Mouse (Mus musculus) heart, postnatal 14 days (tissue): ENCODE data around the gene Stip1. TPM values are rescaled to one million over a fixed set of nuclear protein-coding genes. Genes with fewer than 3 reads are reported as not detected.
"Not testable (repeated sequence)": the region's sequence is repeated elsewhere in the genome, so short reads cannot be mapped to it uniquely, and the experiment has no call there.

Source experiments
- DNase-seq, 2 experiments: peaks; one replicate each; pipeline ENCODE4 v3.0.0; 2021 to 2022
- intact Hi-C: fragments of 180-260 bp; cut with DNase I; formaldehyde crosslinking; loops from one replicate; pipeline ENCODE4 v1.15.1; 2025
- total RNA-seq, 2 experiments: library from RNA; stranded (reverse); gene quantifications; 2 replicates each; pipeline ENCODE4 v1.2.3; 2021

Gene Stip1
- total RNA-seq, 2 experiments from 2014 or later, result 84.1 to 107 TPM

DNA sequence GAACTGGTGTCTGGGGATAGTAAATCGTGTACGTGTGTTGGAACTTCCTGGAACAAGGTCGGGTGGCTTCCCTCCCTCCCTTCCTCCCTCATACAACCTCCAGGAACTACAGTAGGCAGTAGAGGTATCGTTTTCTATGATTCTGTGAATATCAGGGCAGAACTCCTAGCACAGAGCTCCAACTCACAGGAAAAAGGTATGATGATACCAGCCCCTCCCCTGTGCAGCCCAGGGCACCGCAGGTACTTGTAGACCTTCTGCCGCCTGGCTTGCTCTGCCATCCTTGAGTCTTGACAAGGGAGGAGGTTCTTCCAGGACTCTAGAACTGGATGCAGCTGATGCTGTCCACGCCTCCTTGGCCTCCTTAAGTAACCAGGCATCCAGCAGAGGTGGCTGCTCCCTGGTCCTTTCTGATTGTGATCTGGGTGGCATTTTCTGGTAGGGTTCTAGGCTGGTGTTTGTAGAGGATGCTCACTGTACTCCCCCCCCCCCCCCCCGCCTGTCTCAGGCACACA lies 27.1 kb upstream of the Stip1 start:
- intact Hi-C loops, result loop anchor here (5.0 to 10.0 kb wide), 3 partner anchors 35 to 368 kb away; partner anchors contain the start of gene Mark2
- no peak for DNase-seq

DNA sequence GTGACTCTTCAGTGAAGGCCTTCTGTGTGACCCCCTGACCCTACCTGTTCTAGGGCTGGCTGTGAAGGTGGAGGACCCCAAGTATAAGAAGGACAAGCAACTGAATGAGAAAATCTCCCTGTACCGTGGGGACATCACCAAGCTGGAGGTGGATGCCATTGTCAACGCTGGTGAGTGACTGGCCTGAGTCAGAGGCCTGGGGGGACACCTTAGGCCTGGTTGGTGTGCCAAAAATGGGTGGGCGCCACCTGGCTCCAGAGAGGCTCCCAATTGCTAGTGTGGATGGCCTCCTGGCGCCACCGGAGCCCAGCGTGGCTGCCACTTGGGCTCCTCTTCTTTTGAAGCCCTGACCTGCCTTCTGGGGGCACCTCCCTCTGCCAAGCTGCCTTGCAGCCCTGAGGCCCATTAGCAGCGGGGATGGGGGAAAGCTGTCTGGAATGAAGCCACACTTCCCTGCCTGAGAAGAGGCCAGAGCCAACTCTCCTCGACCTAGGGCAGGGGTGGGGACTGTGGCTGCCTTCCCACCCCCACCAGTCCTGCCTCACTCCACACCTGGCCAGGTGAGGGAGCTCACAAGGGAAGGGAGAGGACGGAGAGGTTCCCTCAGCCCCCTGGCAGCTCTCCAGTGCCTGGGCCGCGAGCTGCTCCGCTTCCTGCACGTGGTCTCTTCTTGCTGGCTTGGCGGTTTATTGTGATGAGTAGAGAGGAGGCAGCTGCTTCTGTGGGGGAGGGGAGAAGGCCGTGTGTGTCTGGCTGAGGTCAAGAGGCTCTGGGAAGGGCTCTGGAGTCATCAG lies 26.5 kb upstream of the Stip1 start:
- intact Hi-C loops, result loop anchor here (5.0 to 10.0 kb wide), 3 partner anchors 36 to 369 kb away; partner anchors contain the start of gene Mark2
- peak; percentile 35 to 58 for DNase-seq

DNA sequence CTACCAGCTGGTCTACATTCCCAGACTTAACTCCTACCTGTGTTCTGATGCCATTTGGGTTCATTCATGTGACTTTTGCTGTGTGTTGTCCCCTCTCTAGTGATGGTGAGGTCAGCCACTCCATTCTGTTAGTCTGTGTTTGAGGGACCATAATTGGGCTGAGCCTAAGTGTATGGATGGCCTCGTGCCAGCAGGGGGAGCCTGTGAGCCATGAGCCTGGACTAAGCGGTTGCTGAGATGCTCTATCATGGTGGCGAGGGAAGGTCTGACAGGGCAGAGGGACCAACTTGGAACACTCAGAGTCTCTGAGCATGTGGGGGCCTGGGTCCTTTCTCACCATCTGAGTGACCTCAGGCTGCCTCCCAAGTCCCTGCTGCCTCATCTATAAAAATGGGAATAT lies 24.8 kb upstream of the Stip1 start:
- DNase-seq, result peak; percentile 85 to 91
- intact Hi-C loops, result loop anchor here (10.0 kb wide), 2 partner anchors 280 to 370 kb away; partner anchors contain the start of gene Mark2

DNA sequence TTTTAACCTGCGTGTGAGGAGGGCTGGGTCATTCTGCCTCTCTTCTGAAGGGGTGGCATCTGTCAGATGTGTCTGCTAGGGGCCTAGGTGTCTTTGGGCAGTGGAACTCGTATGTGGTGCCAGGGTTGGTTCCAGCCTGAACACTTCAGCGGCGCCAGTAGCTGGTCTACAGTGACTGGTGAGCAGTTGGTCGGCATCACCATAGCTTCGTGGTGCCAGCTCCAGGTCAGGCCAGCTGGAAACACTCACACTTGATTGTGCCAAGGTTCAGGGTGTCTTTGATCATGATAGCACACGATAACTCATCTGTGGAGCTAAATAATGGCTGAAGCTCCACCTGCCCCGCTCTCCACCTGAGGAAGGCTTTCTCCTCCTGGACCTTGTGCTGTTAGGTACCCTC lies 23.1 kb upstream of the Stip1 start:
- DNase-seq, result no peak
- intact Hi-C loops, result loop anchor here (10.0 kb wide), 2 partner anchors 282 to 372 kb away; partner anchors contain the start of gene Mark2

DNA sequence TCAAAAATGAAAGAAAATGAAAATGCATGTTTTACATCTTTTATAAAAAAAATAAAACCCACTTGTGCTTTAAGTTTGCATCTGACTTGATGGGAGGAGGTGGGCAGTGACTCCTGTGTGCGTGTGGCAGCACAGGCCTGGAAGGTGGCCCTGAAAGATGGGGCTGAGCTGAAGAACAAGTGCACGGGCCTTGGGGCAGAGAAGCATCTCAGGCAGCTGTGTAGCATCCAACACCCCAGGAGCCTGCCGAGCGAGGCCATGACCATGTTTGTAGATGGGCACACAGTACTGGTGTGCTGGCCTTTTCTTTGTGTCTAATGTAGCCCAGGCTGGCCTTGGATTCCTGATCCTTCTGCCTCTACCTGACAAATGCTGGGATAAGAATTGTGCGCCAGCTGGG lies 22.3 kb upstream of the Stip1 start:
- intact Hi-C loops, result loop anchor here (10.0 kb wide), 2 partner anchors 283 to 373 kb away; partner anchors contain the start of gene Mark2
- no peak for DNase-seq

DNA sequence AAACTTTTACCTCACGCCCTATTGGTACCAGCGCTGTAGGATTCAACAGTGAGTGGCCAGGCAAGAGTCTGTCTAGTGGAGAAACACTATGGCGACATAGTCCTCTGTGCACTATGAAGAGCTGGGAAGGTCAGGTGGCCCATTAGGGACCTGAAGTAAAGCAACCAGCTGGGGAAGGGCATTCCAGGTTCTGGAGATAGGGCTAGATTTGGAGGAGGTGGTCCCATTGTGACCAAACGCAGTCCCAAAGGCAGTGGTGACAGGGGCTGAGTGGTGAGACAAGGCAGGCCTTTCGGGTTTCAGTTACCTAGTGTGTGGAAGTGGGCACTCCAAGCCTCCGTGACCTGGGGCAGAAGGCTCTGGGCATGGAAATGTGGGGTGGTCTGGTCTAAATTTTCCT lies 18.8 kb upstream of the Stip1 start:
- intact Hi-C loops, result no loop called here
- DNase-seq, result no peak

DNA sequence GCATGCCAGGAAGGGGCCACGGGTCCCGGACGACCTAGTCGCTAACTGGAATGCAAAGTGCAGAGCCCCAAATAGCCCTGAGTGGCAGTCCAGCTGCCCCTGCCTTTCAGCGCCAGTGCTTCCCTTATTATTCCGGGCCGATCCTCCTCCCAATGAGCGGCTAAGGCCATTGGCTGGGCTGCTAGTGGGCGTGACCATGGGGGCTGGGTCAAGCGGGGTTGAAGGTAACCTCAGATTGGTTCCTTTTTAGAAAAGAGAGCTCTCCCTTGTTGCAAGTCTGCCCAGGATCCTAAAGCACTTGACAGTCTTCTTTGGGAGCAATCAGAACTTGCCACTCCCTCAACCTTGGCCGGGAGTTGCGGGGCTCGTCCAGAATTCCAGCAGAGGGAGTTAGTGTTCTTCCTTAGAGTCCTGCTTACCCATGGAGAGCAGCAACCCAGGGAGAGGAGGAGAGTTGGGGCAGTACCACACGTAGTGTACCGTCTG lies 18.0 kb upstream of the Stip1 start:
- DNase-seq, result peak; percentile 79 to 89
- intact Hi-C loops, result no loop called here

DNA sequence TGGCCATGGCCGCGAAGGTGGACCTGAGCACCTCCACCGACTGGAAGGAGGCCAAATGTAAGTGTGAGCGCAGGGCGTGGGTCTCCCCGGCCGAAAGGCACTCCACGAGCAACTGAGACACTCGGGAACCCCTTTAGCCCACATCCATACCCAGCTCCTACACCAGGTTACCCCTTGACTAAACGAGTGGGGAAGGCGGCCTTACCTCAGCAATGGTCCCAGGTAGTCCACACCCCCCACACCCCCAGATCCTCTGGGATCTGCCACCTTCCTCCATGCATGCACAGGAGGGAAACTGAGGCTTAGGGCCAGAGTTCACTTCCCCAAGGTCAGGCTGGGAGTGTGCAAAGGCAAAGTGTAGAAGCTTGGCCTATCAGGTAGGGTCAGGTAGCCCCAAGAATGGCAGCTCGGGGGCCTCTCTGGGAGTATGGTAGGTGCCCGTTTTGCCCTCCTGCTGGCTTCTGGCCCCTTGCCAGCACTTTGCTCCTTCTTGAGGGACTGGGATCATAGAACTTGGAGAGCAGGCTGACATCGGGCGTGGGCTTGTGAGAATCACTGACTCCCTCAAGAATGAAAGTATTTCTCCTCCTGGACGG lies 17.5 kb upstream of the Stip1 start:
- intact Hi-C loops, result no loop called here
- DNase-seq, result peak in 1 of 2 experiments; percentile 65

DNA sequence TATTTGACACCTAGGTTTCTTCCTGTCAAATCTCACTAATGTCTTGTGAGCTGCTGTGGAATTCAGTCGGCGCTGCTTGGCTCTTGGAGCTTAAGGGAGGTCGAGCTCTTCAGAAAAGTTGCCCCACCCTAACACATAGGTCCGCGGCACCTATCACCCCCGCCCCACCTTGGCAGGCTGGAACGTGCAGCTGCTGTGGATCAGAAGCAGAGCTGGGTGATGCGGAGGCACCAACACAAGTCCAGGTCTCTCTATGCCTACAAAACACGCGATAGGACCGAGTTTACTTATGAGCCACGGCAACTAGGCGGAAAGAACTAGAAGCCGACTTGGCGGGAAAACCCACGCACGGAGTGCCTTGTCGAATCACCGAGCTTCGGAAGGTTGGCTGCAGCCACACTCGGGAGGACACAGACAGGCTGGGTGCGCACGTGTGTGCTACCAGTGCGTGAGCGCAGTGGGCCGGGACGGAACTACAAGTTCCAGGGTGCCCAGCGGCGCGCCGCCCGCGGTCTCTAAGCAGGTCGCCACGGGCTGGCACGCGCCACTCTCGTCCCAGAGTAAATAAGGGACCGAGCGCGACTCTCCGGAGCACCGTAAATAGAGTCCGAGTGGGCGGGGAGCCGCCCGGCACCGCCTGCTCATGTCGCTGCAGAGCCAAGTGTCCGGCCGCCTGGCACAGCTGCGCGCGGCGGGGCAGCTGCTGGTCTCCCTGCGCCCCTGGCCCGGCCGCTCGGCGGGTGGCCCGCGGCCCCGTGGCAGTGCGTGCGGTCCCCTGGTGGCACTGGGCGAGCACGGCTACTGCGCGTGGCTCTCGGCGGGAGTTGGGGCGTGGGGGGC lies 16.7 kb upstream of the Stip1 start, which contains the start of gene Macrod1:
Gene Macrod1, plus strand, starts transcription at position 563 of the 840 bp plus-strand sequence.
- peak; percentile 81 to 82 for DNase-seq
- intact Hi-C loops, result no loop called here

DNA sequence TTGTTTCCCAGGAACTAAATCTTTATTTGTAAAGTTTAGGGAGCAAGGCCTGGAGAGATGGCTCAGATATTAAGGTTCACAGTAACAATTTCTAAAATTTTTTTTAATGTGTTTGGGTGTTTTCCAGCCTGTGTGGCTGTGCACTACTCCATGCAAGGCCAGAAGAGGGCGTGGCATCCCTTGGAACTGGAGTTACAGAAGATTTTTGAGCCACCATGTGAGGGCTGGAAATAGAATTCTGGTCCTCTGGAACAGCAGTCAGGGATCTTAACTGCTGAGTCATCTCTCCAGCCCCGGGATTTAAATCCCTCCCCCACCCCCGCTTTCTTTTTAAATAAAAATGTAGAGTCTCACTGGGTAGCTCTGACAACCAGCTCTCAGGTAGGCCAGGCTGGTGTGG lies 15.4 kb upstream of the Stip1 start:
- DNase-seq, result peak in 1 of 2 experiments; percentile 47
- intact Hi-C loops, result no loop called here

DNA sequence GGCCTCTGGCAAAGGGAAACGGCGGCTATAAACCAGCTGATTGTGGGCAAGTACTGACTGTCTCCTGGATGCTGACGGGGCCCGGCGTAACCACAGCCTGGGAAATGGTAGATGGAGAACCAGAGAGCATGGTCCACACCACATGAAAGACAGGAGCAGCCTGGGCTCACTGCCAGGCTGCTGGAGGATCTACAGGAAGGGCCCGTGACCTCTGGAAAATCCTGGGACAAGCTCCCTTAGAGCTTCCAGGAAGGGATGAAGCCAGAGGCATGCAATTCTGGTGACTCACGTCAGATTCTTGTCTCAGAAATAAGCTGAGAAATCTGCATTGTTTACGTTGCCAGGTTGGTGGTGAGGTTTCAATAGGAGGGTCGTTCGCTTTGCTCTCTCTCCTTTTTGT lies 15.0 kb upstream of the Stip1 start:
- intact Hi-C loops, result no loop called here
- DNase-seq, result peak in 1 of 2 experiments; percentile 47

DNA sequence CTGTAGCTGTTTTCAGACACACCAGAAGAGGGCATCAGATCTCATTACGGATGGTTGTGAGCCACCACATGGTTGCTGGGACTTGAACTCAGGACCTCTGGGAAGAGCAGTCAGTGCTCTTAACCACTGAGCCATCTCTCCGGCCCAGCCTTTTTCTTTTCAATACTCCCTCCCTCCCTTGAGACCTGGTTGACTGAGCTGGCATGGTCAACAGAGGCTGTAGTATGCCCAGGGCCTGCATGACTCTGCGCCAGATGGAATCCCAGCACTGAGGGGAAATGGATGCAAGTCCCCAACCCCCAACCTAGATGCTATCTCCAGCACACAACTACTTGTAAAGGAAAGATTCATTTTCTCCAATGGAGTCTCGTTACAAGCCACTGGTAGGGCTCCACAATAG lies 13.6 kb upstream of the Stip1 start:
- DNase-seq, intact Hi-C loops: not testable (repeated sequence)

DNA sequence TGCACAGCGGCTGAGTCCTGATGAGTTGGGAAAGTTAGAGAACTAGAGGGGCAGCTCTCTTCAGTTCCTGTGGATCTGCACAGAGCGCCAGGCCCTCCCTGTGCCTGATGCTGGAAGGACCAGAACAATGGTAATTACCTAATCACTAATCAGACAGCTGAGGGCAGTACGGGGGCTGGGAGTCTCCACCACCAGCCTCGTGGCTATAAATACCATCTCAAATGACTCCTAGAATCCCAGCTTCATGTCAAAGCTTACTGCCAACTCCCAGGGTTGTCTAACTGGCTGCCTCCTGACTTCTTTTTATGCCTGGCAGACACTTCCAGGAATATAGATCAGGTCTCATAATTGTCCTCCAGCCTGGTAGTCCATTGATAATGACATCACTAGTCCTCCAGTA lies 4.9 kb upstream of the Stip1 start:
- intact Hi-C loops, result no loop called here
- DNase-seq, result no peak

DNA sequence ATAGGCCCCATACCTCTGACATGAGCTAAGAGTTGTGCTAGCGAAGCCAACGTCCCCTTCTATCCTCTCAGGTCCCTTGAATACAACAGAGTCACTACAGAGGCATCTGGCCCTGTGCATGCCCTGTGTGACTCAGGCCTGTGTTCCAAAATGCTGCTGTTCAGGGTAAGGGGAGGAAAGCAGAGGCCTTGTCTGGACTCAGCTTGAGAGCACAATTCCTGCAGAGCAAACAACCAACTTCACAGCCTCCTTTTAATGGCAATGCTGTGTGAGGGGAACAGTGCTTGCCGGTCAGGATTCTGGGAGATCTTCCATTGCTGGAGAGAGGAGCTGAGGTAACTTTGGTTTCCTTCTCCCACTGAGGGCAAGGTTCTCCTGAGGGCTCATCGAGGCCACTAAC lies 4.5 kb upstream of the Stip1 start:
- intact Hi-C loops, result no loop called here
- DNase-seq, result no peak

DNA sequence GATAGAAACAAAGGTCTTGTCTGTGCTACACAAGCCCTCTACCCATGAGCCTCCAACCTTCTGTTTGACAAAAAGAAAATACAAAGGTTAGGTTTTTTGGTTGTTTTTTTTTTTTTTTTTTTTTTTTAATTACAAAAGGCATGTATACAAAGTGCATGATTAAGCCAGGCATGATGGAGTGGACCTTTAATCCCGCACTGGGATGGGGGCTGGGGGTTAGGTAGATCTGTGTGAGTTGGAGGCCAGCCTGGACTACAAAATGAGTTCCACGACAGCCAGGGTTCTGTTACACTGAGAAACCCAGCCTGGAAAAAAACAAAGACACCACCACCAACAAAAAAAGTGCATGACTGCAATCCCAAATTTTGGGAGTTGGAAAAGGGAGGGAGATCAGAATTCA lies 1.4 kb upstream of the Stip1 start:
- no peak for DNase-seq
- intact Hi-C loops, result no loop called here

DNA sequence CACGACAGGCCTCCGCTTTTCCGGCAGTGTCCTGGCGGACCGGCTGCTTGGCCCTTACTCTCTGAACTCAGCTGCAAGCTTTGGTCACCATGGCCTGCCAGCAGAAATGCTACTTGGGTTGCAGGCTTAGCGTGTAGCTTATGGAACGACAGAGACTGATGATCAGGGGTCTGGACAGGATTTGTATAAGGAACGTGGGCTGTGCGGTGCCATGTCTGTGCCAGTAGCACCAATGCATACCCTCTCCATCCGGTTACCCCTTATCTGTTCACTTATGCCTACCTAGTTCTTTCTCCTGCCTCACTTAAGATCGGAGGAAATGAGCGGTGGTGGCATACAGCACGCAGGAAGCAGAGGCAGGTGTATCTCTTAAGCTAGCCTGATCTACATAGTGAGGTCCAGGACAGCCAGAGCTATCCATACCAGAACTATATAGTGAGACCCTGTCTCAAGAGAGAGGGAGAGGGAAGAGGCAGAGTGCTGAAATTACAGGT lies 917 bp upstream of the Stip1 start:
- intact Hi-C loops, result no loop called here
- DNase-seq, result no peak

DNA sequence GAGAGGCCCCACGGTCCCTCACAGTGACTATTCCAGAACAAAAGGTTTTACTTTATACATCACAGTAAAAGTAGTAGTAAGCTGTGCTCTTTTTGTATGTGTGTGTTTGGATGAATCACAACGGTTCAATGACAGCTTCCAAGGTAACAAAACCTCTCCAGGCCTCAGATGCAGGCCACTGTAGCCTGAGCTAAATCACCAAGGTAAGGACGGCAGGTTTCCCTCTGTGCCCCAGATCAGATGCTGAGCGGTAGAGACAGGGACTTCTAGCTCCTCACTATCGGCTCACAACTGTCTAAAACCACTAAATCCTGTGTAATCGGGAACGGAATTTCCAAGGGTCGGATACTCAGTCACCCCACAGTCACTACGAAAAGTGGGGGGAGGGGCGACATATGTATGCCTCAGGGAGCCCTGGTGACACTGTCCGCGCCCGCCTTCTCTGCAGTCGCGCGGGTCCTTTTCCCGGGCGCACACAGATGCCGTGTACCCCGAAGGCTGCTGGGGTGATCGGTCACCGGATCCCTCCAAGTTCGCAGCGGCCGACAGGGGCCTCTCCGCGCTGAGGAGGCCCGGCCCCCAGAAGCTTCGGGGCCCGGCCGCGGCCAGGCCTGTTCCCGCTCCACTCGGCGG lies 563 bp downstream of the Stip1 start:
- peak; percentile 42 to 51 for DNase-seq
- intact Hi-C loops, result no loop called here

DNA sequence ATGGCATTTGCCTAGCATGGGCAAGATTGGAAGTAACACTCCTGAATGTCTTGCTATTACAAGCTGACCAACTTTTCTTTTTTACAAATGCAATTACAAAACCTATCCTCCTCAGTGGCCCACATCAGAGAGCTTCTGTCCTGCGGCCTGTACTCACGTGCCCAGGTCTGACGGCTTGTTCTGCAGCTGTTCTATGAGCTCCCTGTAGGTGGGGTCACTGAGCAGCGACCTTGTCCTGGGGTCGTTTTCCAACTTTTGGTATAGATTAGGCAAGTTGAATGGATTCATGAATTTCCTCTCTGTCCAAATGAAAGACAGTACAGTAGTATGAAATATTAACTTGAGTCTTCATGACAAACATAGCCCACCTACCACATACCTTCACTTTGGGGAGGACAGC lies 5.8 kb downstream of the Stip1 start:
- DNase-seq, result no peak
- intact Hi-C loops, result loop anchor here (5.0 kb wide), 1 partner anchor 37 kb away; the partner anchor contains the start of genes Nudt22 and Trpt1

DNA sequence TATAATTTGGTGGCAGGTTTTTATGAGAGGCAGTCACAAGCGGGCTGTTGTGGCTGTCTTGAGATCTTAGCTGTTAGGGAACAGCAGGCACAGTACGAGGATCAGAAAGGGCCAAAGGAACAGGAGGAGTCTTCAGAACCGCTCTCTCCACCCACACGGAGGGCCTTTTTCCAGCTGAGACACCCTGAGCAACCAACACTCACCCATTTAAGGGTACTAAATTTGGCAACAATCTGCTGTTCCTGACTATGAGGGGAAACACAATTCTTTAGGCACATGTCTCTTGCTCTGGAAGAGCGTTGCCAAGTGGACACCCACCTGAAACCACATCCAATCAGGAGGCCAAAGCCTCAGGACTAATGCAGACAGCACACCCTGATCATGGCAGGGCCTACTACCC lies 10.2 kb downstream of the Stip1 start:
- intact Hi-C loops, result no loop called here

DNA sequence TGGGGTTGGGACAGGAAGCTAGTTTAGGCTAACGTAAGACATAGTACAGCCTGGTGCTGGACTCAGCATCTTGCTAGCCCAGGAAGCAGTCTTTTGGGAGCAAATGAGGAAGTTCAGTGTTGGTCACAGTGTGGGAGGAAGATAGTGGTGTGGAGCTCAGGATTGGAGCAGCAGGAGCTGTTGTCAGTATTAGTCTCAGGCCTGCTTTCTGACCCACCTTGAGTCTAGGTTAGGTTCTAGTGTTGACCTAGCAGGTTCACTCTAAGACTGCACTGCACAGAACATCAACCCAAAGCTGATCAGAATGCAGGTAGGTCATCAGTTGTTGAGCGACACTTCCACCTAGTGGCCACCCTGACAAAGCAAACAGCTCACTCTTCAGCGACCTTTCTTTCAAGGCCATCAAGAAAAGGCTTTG lies 19.5 kb downstream of the Stip1 start:
- intact Hi-C loops, result loop anchor here (2.0 to 5.0 kb wide), 4 partner anchors 41 to 528 kb away; partner anchors contain the start of gene Catsperz
- DNase-seq, result peak; percentile 61 to 68

More for the DNA sequence above, 10.2 kb downstream of the Stip1 start:
- no peak for DNase-seq
